Mouse (Mus musculus) 3134 (cell line): ENCODE data around the gene Tnnc1.
A peak's percentile ranks its signal among the peaks of the same experiment; 100 is the strongest.

Source experiments
- DNase-seq: peaks from one replicate; pipeline ENCODE4 v3.0.0-alpha.2; 2011; ENCODE audit warnings: low spot score; ENCODE audit not compliant: insufficient read length; ENCODE audit errors: extremely low read depth

Tnnc1 gene

GRCm38 (mm10) chr14:31211854-31212253, 3.7 kb downstream of the Tnnc1 start:
- DNase-seq = no peak

- no peak for DNase-seq
Observed at GRCm38 (mm10) chr14:31212499-31212898, 4.4 kb downstream of the Tnnc1 start.

GRCm38 (mm10) chr14:31213868-31214267, 5.8 kb downstream of the Tnnc1 start:
- no peak for DNase-seq

DNA sequence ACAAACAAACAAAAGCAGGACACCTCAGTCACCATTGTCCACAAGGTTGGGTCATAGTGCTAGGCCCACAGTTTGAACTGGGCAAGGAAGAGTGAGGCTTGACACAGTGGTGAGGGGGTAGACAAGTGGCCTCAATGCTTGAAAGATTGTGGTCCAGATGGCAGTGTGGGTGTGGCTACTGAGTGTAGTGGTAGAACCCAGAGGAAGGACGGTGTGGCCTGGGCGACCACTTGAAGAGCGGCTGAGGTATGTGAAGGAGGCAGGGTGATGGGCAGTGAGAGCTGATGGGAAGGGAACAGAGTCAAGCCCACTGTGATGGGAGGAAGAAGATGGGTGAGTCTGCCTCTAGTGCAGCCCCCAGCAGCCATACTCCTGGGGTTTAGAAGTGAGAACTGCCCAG, 6.6 kb downstream of the Tnnc1 start:
- no peak for DNase-seq

DNA sequence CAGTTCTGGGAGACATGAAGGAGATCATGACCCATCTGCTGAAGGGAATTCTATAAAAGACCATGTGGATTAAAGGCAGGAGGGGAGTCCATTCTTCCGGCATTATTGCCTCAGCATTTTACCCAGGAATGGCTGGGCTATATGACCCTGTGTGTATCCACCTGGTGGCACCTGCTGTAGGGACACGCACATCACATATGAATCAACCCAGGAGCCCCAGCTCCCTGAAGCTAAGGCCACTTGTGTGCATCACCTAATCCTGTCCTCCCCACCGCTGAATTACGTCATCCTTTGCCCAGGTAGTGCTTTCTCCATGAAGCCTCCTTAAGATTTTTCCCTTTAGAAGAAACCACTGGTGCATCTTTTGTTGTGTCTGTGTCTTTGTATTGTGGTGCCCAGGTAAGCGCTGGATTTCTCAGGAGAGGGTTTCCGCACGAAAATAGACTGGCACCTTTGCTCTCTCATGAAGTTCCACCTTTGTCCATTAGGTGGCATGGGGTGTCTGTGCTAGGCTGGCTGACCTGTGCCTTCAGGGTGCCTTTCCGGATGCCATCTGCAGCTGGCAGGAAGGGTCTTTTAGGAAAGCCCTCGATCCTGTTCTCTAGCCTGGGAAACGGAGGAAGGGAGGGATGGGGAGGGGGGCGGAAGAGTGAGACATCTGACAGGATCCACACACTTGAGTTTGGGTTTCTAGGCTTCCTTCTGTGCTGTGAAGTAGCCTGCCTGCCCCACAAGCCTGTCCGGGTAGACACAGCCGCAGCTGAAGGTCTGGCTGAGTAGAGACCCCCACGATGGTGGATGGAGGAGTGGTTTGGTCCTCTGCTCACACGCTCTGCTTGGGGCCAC, 7.3 kb downstream of the Tnnc1 start:
- peak; percentile 32 for DNase-seq

GRCm38 (mm10) chr14:31216846-31217245, 8.7 kb downstream of the Tnnc1 start, which contains the start of gene Nisch:
TSS of gene Nisch (minus strand) at chr14:31216946.
- DNase-seq = no peak

- DNase-seq = peak; percentile 32
Observed at GRCm38 (mm10) chr14:31217666-31218065, 9.6 kb downstream of the Tnnc1 start, which contains the start of gene Sema3g. TSS of gene Sema3g (plus strand) at chr14:31217860.

DNA sequence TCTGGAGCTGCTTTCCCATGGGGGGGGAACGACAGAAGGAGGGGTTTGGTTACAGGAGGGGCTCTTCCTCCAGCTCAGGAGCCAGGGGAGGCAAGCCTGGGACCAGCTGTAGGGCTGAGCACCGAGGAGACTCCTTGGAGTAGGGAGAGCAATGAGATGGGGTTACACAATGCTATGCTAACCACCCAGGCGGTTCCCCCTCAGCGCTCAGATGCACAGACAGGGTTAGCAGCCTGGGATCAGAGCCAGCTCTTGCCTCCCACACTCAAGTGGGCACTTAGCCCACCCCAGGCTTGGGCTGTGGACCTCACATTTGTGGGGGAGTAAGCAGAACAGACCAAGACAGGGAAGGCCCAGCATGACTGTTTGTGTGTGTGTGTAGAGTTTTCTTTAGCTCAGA, 18.9 kb downstream of the Tnnc1 start:
- DNase-seq = no peak

DNA sequence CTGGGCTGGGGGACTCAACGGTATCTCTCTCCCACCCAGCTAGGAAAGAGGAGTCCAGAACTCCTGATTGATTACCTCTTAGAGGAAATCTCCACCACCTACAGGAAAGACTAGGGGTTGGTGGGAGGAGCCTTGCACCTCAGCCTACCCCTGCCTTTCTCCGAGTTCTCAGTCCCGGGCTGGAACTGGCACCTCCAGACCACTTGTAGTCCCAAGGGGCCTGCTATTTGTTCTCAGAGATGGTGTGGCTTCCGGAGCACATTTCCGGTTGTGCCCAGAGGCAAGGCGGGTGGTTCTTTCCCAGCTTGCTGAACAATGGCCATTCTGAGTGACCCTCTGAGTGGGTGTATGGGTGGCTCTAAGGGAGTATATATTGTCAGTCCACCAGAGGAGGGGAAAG, 20.1 kb downstream of the Tnnc1 start:
- no peak for DNase-seq

DNA sequence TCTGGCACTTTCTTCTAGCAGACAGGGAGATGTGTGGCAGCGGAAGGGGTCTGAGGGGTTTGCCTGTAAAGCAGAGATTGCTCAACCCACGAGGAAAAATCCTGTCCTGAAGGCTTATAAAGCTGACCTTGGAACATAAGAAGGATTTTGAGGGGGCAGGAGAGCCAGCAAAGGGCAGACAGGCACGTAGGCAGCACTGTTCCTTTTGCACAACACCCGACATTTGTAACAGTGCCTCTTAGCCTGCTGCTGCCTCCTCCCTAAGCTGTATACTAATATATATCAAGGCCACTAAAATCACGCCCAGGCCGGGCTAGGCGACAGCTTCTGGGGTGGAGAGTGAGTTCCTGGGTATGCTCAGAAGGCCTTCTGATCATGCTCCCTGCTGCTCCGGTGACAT, 22.3 kb downstream of the Tnnc1 start:
- no peak for DNase-seq

- no peak for DNase-seq
Observed at GRCm38 (mm10) chr14:31232404-31233069, 24.4 kb downstream of the Tnnc1 start.

DNA sequence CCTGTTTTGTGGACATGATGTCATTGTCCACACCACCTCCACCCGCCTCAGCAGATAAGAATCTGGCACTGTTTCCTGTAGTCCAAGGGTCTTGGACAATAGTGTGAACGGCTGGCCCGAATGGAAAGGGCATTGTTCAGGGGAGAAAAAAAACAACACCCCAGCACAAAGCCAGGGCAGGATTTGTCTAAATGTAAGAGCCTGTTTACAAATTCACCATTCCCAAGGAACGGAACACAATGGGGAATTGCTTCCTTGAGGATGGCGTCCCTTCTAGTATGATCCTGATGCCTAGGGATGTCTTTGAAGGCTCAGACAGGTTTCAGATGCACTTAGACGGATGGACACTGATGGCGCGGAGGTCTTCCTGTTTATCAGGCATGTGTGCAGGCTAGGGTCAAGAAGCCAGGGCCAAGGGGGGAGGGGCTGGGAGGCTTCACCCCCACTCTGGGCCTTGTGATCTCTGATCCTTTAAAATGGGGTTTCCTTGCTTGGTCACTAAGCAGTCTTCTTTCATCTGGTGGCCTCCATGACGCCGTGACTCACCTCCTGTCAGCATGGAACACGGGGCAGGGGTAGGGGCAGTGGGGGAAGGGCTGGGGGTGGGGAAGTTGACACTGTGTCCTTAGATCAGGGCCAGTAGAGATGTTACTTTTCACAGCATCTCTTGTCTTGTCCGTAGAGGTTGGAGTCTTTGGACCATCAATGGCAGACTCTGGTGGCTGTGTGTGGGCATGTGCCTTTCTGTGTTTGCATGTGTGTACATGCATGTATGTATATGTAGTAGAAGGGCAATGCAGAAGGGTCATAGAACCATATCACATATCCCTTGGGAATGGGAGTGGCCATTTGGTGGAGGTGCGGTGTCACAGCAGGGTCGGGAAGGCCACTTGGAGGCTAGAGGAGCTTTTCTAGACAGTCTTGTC, 25.2 kb downstream of the Tnnc1 start:
- no peak for DNase-seq

DNA sequence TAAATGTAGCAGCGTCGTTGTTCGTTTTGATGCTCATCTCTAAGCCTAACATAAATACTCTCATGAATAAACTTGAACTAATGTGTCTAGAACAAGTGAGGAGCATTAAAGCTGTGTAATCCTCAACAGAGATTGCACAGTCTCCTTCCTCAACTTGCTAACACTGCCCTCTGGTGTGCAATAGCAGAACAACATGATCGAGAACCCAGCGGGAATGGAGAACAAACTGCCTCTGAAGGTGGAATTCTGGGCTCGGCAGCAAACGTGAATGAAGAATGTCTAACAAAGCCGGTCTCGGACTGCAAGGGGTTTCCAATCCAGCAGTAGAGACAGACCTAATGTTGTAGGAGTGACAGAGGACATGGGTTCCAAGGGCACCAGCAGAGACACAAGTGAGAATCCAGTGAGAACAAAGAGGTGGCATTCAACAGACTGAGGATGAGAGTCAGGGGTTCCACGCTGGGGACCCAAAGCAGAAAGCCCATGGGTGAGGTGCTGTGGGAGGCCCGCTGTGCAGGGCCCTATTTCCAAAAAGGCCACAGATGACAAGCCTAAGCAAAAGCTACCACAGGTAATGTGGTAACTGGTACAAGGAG, 26.0 kb downstream of the Tnnc1 start:
- DNase-seq = no peak

DNA sequence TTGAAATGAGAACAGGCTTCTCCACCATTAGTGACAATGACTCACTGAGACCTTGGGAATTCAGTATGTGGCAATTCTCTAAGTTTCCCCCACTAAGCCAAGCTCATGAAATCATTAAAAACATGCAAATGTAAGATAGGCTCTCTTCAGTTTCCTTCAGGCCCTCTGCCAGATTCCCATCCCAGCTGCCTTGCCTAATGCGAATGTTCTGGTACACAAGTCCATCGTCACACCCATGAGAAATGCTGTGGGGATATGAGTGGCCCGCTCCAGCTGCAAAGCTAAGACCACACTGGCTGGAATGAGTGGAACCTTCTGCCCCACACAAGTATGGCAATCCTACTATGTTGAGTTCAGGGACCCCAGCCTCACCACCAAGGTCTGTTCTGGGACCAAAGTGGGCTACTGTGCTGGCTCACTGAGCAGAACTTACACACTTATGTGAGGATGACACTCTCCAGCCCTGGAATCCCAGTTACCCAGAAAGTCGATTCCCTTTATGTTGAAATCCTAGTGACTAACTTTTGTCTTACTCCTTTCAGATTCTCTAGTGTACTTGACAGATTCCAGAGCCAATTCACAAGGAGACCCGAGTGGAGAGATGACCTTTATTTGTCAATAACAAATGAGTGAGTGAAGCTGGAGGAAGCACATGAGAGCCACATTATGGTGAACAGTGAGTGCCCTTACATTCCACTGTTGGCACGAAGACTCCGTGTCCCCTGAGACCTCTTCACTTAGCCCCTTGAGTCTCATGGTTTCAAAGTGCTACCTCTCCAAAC, 29.2 kb downstream of the Tnnc1 start:
- DNase-seq = no peak

- DNase-seq = no peak
Observed at GRCm38 (mm10) chr14:31240528-31240927, 32.4 kb downstream of the Tnnc1 start.

- no peak for DNase-seq
Observed at GRCm38 (mm10) chr14:31244777-31245176, 36.7 kb downstream of the Tnnc1 start.

DNA sequence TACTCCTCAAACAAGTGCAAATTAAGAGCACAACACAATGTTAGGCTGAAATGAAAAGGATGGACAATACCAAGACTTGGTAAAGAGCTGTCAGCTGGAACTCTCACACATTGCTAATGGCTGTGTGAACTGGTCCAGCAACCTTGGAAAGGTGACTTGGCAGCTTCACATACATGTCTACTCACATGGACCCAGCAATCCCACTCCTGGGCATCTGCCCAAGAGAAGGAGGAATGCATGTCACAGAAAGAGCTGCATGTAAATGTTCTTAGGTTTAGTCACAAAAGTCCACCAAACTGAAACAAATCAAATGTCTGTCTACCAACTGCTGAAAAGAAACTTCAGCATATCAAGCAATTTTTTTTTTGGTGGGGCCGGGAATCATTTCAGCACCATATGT, 37.8 kb downstream of the Tnnc1 start:
- no peak for DNase-seq

GRCm38 (mm10) chr14:31248396-31248795, 40.3 kb downstream of the Tnnc1 start:
- no peak for DNase-seq

DNA sequence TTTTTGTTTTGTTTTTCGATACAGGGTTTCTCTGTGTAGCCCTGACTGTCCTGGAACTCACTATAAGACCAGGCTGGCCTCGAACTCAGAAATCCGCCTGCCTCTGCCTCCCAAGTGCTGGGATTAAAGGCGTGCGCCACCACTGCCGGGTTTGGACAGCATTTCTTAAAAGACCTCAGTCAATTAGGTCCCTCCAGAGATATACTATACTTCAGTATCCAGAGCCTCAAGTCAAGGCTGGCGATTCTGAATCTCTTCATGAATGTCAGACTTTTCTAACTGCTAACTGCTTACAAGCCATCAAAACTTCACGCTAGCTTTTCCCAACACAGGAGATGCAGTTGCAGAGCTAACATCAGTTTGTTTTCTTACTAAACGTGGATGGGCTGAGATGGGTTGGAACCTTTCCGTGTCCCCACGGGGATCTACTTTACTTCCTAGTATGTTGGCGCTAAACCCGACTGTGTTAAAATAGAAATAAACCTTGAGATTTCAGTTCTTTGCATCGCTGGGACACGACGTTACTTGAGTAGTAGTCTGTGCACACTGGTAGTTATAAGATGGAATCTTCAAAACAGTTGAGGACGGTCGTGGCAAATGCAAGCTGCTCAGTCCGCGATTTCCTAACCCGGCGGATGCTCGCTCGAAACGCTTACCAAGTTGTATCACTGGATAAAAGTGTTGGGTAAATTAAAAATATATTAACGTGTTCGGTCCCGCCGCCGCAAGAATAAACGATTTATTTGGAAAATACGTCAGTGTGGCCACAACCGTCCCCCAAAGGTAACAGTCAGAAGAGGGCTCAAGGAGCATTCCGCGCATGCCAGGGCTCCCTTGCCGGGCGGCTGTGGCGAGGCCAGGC, 42.3 kb downstream of the Tnnc1 start:
- DNase-seq = peak; percentile 24
